Mouse (Mus musculus): ENCODE data around the gene Pik3ap1.

Pik3ap1 gene

GRCm38 (mm10) chr19:41275588-41275987 is 109.3 kb downstream of the Pik3ap1 start:
- DNase-seq, result no peak

GRCm38 (mm10) chr19:41270906-41271305 is 114.0 kb downstream of the Pik3ap1 start:
- DNase-seq, result no peak

- DNase-seq, result no peak
Measured at GRCm38 (mm10) chr19:41270151-41270727, 114.7 kb downstream of the Pik3ap1 start.

GRCm38 (mm10) chr19:41266251-41266901 is 118.5 kb downstream of the Pik3ap1 start:
- DNase-seq, result no peak

- no peak for DNase-seq
Measured at GRCm38 (mm10) chr19:41264331-41264799, 120.5 kb downstream of the Pik3ap1 start.

GRCm38 (mm10) chr19:41263630-41264295 is 121.1 kb downstream of the Pik3ap1 start, which contains the start of gene Tm9sf3:
TSS of gene Tm9sf3 (minus strand) at chr19:41263997.
- peak; percentile 85 to 88 for DNase-seq

- peak; percentile 77 to 80 for DNase-seq
Measured at GRCm38 (mm10) chr19:41262712-41263629, 121.9 kb downstream of the Pik3ap1 start.

GRCm38 (mm10) chr19:41260736-41261135 is 124.2 kb downstream of the Pik3ap1 start:
- DNase-seq, result no peak

- DNase-seq, result no peak
Measured at GRCm38 (mm10) chr19:41259256-41259655, 125.6 kb downstream of the Pik3ap1 start.

- peak; percentile 67 for DNase-seq
Measured at GRCm38 (mm10) chr19:41258707-41259106, 126.2 kb downstream of the Pik3ap1 start.

- no peak for DNase-seq
Measured at GRCm38 (mm10) chr19:41254584-41254983, 130.3 kb downstream of the Pik3ap1 start.

- DNase-seq, result no peak
Measured at GRCm38 (mm10) chr19:41248968-41249367, 135.9 kb downstream of the Pik3ap1 start.

GRCm38 (mm10) chr19:41248271-41248670 is 136.6 kb downstream of the Pik3ap1 start:
- DNase-seq, result no peak

GRCm38 (mm10) chr19:41246271-41246670 is 138.6 kb downstream of the Pik3ap1 start:
- no peak for DNase-seq

- DNase-seq, result peak; percentile 21 to 37
Measured at GRCm38 (mm10) chr19:41244581-41244980, 140.3 kb downstream of the Pik3ap1 start.

- no peak for DNase-seq
Measured at GRCm38 (mm10) chr19:41241997-41242396, 142.9 kb downstream of the Pik3ap1 start.

- DNase-seq, result no peak
Measured at GRCm38 (mm10) chr19:41233698-41234097, 151.2 kb downstream of the Pik3ap1 start.

Data from thymus, postnatal 36 days (tissue).